Mouse (Mus musculus): ENCODE results near the gene Sgta. TPM values are rescaled to one million over a fixed set of nuclear protein-coding genes. Genes with fewer than 3 reads are reported as not detected.

Gene Sgta
- total and polyA plus RNA-seq, 3 experiments: 100 to 1,019 (median 152) TPM

DNA sequence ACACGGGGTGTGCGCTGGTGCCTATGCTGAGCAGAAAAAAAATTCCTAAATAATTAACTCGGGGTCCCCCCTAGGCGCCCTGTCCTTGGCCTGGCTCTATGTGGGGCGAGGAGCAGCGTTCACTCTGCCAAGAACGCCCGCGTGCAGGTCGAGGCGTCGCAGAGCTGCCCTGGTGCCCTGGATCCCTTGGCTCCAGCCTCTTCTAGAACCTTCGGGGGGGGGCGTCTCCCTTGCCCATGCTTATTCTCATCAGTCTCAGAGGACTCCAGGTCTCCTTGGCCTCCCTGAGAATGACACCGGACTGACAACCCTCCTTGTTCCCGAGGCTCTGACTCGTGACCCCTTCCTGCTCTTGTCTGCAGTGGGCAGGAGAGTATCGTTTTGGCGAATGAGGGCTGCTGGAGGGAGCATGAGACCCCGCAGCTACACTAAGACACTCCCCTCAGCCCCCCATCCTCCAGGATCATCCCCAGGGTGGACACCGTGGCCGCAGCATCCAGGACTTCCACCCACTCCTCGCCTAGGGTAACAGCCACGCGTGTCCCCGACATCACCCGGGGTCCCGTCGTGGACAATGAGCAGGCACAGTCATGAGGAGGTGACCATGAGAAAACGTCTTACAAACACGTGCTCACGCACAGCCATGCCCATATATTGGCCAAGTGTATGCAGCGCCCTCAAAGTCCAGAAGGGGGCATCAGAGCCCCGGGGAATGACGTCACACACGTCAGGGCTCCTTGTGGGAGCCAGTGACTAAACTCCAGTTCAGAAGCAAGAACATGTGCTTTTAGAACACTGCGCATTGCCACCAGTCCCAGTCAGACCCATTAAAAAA lies 60.4 kb downstream of the Sgta start (continued):
- peak; percentile 82 to 94 (median 93) for TF ChIP-seq CTCF (IDR thresholded peaks at IDR 0.05 in 2 of 3, conservative IDR thresholded peaks at IDR 0.05 in 1 of 3; ENCODE audit: control insufficient read depth in 1 of 3, insufficient read depth in 1 of 3, low read depth in 2 of 3, low read length in 3 of 3, poor library complexity in 1 of 3, severe bottlenecking in 1 of 3)
- 0 out of 2 replicates have a peak, but pooled peaks have one; percentile 31 for TF ChIP-seq KAT2A (conservative IDR thresholded peaks at IDR 0.05; ENCODE audit: low read depth, low read length)
- peak; percentile 72 for TF ChIP-seq NELFE (IDR thresholded peaks at IDR 0.05; ENCODE audit: low read depth, low read length)
- TF ChIP-seq NRF1 (IDR thresholded peaks at IDR 0.05; ENCODE audit: insufficient read depth, low read depth, low read length, poor library complexity, severe bottlenecking): 0 out of 2 replicates have a peak, but pooled peaks have one; percentile 28
- no peak for TF ChIP-seq CHD2 (IDR thresholded peaks at IDR 0.05; ENCODE audit: low read length)
- peak; percentile 78; the same call in 1 of the 2 replicates for TF ChIP-seq BHLHE40 (IDR thresholded peaks at IDR 0.05; ENCODE audit: borderline replicate concordance, low read depth, low read length)
- peak; percentile 86 for TF ChIP-seq ETS1 (IDR thresholded peaks at IDR 0.05; ENCODE audit: low read depth, low read length)
- 0 out of 2 replicates have a peak, but pooled peaks have one; percentile 31 for TF ChIP-seq ELF1 (IDR thresholded peaks at IDR 0.05; ENCODE audit: low read depth, low read length)
- no peak for TF ChIP-seq MEF2A (IDR thresholded peaks at IDR 0.05; ENCODE audit: extremely low read depth, insufficient replicate concordance, low read depth, low read length, poor library complexity, severe bottlenecking)
- TF ChIP-seq POLR2AphosphoS5 (IDR thresholded peaks at IDR 0.05; ENCODE audit: borderline replicate concordance, low read depth, low read length): no peak
- TF ChIP-seq POLR2A (IDR thresholded peaks at IDR 0.05; ENCODE audit: control insufficient read depth in 1 of 2, insufficient read depth in 1 of 2, low read depth in 1 of 2, low read length in 2 of 2, poor library complexity in 1 of 2): peak in 1 of 2 experiments; percentile 56; a peak in 1 of 4 replicates
- no peak for TF ChIP-seq E2F4 (IDR thresholded peaks at IDR 0.05; ENCODE audit: borderline replicate concordance, low read depth, low read length)
- TF ChIP-seq TCF12 (IDR thresholded peaks at IDR 0.05; ENCODE audit: low read depth, low read length): peak; percentile 43; the same call in 1 of the 2 replicates
- 0 out of 4 replicates have a peak, but pooled peaks of 1 of the 2 experiments have one; percentile 11 for TF ChIP-seq USF2 (IDR thresholded peaks at IDR 0.05; ENCODE audit: borderline replicate concordance in 1 of 2, insufficient read depth in 1 of 2, low read depth in 1 of 2, low read length in 2 of 2)
- peak; percentile 77 for TF ChIP-seq USF1 (IDR thresholded peaks at IDR 0.05; ENCODE audit: low read depth, low read length)
- 0 out of 2 replicates have a peak, but pooled peaks have one; percentile 74 for TF ChIP-seq MAZ (IDR thresholded peaks at IDR 0.05; ENCODE audit: low read depth, low read length)
- peak; percentile 36 for TF ChIP-seq RAD21 (IDR thresholded peaks at IDR 0.05; ENCODE audit: low read depth, low read length)
- TF ChIP-seq TBP (IDR thresholded peaks at IDR 0.05; ENCODE audit: low read depth, low read length): peak; percentile 66
- peak; percentile 33; the same call in 1 of the 2 replicates for TF ChIP-seq POLR2AphosphoS2 (IDR thresholded peaks at IDR 0.05; ENCODE audit: low read length)
- TF ChIP-seq SIN3A (IDR thresholded peaks at IDR 0.05; ENCODE audit: low read length): peak; percentile 97
- TF ChIP-seq MYB (IDR thresholded peaks at IDR 0.05; ENCODE audit: low read depth, low read length): 0 out of 2 replicates have a peak, but pooled peaks have one; percentile 12
- TF ChIP-seq MAX (IDR thresholded peaks at IDR 0.05; ENCODE audit: low read length): peak; percentile 100
- TF ChIP-seq SMC3 (IDR thresholded peaks at IDR 0.05; ENCODE audit: low read depth, low read length): peak; percentile 69
- peak in 1 of 2 experiments; percentile 22; a peak in 1 of 4 replicates for TF ChIP-seq EP300 (IDR thresholded peaks at IDR 0.05; ENCODE audit: low read depth in 1 of 2, low read length in 2 of 2)

Measured in MEL (cell line).